Mouse (Mus musculus) thymus, adult 2 months (tissue): ENCODE measurements around the gene Ifng.

Experiments
- CTCF ChIP-seq: fragments of 200-500 bp; IDR thresholded peaks from 2 replicates; pipeline ENCODE4 v1.5.1; 2012; ENCODE audit warnings: mild to moderate bottlenecking, control low read depth, low read length, moderate library complexity, borderline replicate concordance; ENCODE audit not compliant: control insufficient read depth, poor library complexity, insufficient read depth; ENCODE audit errors: extremely low read depth
- POLR2A ChIP-seq: fragments of 200-500 bp; IDR thresholded peaks from 2 replicates; pipeline ENCODE4 v1.6.1; 2012; ENCODE audit warnings: mild to moderate bottlenecking, low read length, control low read depth, moderate library complexity; ENCODE audit not compliant: control insufficient read depth, poor library complexity, insufficient read depth; ENCODE audit errors: extremely low read depth

- TF ChIP-seq CTCF, result no peak
- TF ChIP-seq POLR2A, result no peak
Observed at GRCm38 (mm10) chr10:118479244-118479643, 38.4 kb downstream of the Ifng start.
